Mouse (Mus musculus) adrenal gland, adult (tissue): ENCODE measurements around the gene Smyd3.

ENCODE experiments used
- DNase-seq, 2 experiments: peaks; one replicate each; pipeline ENCODE4 v3.0.0; 2022 to 2023; ENCODE audit warnings: low spot score in 1 of 2; ENCODE audit not compliant: inconsistent age in 2 of 2

The Smyd3 gene

DNA sequence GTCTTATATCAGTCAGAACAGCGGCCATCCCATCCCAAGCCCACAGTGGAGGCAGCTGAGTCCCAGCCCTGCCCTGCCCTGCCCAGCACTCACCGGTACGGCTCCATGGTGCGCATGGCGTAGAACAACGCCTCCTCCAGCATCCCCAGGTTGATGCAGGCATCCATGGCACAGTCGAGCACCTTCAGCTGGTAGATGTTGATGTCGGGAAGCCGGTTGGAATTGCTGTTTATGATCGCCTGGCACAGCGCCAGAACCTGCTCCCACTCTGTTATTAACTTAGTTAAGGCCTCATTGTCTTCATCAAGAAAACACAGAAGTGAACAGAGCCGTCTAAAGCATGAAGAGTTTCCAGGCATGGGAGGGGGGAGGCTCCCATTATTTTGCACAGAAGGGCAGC lies 474.2 kb downstream of the Smyd3 start:
- DNase-seq = no peak

DNA sequence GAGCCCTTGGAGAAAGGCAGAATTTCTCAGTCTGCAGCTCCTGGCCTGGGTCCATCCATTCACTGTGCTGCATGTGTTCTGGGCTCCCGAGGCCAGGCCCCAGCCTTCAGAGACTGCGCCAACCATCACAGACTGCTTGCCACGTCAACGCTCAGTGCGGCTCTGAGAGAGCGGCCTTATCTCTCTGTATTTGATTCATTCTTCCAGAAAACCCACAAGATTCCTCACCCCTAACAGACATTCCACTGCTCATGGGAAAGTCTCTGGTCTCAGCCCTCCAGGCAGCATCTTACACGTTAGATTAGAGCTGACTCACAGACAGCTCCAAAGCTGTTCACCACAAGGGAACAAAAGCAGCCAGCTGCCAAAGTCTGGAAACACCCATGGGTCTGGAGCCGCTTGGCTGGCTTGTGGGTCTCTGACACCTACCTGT lies 475.9 kb downstream of the Smyd3 start:
- peak; percentile 79 to 87 for DNase-seq

DNA sequence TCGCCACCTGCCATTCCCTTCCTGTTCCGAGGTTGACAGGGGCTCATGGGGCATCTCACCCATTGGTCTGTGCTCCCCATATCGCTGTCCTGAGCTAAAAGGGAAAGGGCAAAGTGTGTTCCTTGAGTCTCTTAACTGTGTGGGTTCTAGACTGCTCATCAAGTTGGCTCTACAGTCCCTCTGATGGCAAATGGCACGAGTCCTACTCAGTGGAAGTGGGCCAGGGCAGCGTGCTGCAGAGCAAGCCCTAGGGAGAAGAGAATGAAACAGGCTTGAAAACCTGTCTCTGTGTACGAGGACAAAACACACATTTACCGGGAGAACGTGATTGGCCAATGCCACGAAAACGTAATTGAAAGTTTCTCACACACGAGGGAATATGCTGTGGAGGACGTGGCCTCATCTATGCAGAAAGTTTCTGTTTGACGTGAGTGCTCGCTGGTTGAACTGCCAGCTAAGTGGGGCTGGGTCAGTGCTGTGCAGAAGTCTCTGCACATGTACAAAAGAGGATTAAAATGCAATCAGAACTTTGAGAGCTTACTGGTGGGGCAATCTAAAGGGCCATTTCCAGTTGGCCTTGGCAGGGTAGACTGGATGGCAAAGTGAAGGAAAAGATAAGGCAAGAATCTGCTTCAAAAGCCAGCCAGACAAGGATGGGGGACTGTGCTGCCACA lies 476.5 kb downstream of the Smyd3 start:
- peak in 1 of 2 experiments; percentile 67 for DNase-seq

DNA sequence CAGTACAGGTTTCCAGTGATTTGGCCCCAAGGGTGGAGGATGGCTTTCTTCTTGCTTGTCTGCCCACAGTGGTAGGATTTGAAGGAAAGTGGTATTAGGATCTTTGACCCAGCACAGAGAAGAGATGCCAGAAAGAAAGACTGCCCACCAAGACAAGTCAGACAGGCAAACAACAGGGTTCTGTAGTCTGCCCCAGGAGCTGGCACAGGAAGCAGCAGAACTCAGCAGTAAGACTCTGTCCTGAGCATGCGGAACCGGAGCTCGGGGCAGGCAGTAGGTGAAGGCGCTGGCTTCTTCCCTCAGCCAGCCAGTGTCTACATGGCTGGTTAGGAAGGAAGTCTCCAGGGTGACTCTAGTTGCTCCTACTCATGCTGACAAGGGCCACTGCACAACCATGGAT lies 479.0 kb downstream of the Smyd3 start:
- DNase-seq = no peak

DNA sequence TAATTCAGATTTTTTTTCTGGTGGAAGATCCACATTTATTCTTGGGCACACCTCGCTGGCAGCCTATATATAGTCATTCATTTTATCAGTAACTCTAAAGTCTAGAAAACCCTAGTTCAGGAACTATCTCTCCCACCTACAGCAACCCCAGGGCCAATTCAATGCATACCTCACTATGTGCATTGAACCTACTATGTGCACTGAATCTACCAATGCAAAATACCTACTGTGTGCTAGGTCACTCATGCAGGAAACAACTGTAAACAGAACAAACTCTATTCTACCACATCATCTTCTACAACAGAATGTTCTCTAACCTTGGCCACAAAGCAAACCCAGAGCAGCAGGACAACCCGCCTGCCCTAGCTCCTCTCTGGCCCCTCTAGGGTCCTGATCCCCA lies 484.9 kb downstream of the Smyd3 start:
- DNase-seq = no peak

DNA sequence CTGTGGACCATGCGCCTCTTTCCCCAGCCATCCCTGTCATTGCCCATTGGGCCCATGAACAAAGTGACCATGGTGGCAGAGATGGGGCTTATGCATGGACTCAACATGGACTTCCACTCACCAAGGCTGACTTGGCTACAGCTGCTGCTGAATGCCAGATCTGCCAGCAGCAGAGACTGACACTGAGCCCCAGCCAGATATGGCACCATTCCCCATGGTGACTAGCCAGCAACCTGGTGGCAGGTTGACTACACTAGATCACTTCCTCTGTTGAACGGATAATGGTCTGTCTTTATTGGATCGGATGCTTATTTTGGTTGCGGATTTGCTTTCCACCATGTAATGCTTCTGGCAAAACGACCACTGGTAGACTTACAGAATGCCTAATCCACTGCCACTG lies 486.3 kb downstream of the Smyd3 start:
- no peak for DNase-seq

DNA sequence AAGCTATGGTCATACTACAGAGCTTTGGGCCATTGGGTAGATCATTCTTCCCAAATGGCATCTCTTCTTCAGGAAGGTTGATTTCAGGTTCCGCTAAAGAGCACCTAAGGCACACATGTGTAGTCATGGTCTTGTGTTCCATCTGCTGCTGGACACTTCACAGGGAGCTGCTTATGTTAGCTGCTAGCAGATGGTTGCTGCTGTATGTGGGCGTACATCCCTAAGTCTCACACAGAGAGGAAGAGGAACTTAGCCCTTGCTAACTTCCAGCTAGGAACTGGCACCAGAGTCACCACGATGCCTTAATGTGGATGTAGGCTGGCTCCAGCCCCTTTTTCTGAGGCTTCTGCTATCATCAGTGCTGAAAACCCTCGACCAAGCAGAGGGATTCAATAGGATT lies 491.2 kb downstream of the Smyd3 start:
- no peak for DNase-seq

DNA sequence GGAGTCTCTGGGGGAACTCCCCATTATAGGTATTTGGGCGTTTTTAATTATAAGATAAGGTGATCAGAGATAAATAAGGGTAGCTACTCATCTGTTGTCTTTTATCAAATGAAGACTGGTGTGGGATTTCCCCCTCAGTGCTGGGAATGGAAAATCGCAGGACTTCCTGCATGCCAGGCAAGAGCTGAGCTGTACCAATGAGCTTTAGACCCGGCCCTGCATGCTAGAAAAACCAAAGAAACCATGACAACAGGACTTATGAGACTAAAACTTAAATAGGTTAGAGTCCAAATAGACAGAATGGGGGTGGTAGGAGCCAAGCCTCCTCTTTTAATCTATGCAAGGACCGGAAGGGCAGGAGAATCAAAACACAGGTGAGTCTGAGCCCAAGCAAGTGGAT lies 492.7 kb downstream of the Smyd3 start:
- no peak for DNase-seq

DNA sequence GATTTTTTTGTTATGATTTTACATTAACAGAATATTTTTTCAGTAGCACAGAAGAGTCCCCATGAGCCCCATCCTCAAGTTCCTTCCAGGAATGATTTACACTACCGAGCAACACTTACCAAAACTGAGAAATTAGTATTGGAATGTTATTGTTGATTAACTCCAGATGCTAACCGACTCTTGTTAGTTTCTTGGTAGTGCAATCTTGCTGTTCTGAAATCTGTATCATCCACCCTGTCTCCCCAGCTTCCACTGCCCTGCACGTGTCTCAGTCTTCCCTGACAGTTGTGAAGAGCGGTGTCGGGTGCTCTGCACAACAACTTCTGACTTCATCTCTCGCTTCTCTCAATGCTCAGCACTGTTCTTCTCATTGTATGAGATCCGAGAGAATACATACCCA lies 494.4 kb downstream of the Smyd3 start:
- DNase-seq = no peak

DNA sequence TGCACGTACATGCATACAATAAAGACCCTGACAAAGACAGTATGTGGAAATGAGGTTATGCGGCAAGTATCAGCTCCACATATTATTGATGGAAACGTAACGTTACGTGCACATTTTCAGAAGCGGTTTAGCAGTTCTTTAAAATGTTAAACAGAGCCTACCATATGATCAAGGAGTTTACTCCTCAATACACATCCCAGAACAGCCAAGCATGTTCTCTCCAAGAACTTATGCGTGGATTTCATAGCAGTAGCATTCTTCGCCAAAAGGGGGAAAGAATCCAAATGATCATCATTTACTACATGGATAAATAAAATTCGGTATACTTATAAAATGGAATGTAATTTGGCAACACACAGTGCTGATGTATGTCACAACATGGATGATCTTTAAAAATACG lies 500.4 kb downstream of the Smyd3 start:
- DNase-seq = no peak

DNA sequence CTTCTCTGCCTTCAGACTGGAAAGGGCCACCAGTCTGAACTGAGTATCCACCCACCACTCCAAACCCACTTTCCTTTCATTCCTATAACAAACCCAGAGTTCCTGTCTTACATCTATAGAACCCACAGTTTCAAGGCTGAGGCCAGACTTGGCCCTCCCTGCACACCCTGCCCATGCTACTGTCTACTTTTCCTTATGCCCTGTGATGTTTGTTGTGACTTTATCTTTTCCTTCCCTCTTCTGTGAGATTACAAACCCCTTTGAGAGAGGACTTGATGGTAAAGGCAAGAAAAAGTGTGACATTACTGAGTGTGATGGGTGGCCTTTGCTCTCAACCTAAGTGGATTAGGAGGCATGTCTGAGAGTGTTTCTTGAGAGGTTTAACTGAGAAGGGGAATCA lies 504.8 kb downstream of the Smyd3 start:
- DNase-seq = no peak

DNA sequence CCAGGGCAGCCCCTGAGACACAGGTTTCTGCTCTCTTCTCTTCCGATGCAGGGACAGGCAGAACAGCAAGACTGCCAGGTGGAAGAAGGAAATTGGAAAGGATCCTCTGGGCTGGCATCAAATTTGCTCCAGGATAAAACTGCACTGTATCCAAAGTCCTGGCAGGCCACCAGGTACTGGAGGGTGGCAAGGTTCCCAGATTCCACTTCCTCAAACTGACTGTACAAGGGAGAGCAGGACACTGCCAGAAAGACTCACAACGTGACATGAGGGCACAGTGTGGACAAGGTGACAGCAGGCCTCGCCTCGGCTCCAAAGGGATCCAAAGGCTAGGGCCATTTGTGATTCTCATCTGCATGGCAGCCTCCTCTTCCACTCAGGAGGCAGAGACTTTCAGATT lies 505.6 kb downstream of the Smyd3 start:
- DNase-seq = peak; percentile 45 to 78

DNA sequence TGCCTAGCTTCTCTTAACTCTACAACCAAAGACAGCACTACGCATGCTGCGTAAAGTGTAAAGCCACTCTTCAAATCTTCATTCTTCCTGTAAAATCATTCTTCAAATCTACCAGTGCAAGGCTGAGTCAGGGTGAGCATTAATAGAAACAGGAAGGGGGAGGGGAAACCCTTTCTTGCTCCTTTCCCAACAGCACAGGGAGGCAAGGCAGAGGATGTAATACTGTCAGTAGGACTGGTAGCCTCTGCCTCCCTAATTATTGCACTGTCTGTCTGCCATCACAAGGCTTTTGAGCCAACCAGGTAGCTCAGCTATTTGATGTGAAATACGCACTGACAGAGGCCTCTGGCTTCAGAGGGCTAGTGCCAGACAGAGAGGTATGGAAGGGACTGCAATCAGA lies 507.1 kb downstream of the Smyd3 start:
- no peak for DNase-seq

DNA sequence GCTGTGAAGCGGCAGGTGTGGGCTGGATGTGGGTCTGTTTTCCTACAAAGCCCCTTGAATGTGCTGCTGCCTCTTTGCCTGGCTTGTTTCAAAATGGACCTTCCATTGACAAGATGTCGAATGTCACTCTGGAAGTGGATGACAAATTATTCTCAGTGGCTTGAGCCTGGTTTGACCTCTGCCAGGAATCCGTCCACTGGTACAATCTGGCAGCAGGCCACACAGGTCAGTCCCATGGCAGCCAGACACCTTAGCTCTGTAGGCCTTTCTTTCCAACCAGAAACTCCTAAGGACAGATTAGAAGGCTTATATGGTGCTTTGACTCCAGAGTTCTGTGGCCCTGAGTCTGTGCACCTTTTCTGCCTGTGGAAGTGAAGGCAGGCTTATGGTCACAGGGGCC lies 507.9 kb downstream of the Smyd3 start:
- DNase-seq = no peak

DNA sequence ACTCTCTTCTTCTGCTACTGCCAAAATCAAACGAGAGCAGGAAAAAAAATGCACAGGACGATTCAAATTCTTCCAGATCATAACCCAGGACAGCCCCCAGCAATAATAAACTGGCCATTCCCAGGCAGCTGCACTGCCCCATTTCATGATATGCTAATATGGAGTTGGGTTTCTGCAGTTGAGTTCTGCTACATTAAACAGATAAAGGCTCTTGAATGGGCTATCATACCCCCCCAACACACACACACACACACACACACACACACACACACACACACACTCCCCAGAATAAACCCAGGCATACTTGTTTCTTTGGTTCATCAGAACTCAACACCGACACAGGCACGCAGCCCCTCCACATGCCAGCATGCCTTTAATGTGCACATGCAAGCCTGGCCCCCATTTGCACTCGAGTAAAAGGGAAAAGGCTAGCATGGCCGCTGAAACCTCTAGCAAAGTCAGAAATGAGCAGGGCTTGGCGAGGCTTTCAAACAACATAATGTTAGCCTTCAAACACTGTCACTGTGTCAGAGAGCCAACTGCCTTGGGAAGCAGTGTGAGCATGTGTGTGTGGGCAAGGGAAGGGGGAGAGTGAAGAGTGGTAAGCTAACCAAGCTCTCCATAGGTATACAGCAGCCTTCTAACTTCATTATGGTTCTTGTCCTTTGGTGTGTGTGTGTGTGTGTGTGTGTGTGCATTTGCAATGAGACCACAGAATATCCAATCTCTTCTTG lies 513.5 kb downstream of the Smyd3 start:
- DNase-seq = no peak

DNA sequence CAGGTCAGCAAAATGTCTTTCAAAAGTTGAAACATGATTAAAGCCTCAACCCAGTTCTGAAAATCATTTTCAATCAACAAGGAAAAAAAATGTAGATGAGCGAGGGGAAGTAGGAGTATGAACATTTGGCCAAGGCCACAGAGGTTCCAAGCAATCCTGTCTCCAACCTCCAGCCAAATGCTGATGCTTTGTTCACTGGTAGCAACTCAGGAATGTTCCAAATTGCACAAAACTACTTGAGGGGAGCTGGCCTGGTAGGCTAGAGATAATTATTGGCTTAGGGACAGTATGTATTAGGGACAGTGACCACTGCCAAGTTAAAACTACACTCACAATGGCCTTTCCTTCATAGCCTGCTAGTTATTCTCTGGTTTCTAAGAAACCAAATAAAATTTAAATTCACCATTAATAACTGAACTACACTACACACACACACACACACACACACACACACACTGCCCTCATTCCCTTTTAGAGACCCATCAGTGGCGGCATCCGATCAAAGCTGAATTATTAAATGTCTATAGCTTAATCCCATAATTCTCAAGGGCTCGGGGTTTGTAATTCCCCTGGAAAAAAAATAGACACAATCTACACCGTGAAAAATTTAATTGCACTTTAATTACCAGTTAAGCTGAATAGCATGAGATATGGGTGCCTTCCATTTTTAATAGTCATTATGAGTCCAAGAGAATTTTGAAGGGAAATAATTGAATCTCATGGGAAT lies 514.3 kb downstream of the Smyd3 start:
- DNase-seq = no peak

DNA sequence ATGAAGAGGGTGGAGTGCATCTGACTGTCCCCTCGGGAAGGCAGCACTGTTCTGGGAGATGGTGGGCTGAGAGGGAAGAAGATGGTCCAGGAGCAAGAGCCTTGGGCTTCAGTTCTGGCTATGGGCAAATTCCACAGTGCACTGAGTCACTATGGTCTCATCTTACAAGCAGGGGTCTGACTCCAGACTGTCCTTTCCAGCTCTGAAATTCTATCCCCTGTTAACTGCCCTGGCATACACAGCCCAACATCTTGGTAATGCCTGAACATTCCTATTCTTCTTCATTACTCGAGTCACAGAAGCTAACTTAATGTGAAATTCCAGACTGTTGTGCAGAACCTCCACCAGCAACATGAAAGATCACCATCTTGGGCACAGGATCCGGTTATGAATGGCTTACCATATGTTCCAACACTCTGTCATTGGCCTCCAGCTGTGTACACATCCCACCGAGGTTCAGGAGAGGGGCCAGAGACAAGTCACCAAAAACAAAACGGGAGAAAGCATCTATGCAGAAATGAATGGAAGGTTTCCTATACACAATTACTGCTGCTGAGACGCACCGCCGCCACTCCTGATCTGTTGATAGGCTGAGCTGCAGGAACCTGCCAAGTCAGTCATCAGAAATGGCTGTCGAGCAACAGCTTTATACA lies 517.8 kb downstream of the Smyd3 start:
- DNase-seq = no peak

DNA sequence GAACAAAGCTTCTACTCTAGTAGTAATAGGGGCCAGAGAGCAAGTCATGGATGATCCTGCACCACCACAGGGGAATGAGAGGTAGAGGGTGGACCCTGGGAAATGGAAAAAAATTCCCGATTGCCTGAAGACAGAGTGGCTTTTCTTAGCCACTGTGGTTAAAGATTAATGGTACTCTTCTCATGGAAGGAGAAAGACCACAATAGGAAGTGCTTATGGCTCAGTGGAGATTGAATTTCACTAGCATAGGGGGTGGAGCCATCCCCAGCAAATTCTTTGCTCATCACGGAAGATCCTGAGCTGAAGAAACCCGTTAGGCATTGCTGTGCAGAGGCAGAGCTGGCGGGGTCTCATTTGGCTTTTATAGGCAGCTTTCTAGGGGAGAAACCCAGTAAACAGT lies 520.0 kb downstream of the Smyd3 start:
- no peak for DNase-seq

DNA sequence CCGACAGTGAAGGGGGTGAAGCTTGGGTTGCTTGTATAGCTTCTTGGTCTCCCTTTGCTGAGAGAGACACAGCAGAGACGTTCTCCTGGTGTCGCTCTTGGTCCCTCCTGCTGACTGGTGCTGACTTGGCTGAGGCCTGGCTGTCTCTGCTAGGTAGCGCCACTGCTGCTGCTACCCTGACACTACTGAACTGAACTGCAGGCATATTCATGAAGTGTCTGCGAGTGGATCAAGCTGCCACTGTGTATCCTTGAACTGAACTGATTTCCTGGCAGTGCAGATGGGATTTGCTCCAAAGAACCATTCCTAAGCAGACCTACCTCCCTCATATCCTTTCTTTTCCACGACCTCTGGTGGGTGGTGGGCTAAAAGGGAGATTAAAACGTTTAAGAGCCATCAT lies 523.6 kb downstream of the Smyd3 start:
- DNase-seq = no peak

DNA sequence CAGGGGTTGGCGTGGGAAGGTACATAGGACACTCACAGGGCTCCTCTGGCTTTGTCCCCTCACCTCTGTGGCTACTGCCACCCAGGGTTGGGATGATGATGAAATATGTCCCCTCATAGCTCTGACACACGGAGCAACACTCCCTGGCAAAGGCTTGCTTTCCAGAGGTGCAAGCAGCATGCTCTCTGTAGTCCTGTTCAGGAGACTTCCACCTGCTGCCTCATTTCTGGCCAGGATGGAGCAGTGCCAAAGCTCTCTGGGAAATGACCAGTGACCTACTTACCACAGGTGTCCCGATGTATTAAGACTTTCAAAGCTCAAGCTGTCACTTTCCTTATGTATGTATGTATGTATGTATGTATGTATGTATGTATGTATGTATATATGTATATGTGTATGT lies 525.3 kb downstream of the Smyd3 start:
- DNase-seq = peak in 1 of 2 experiments; percentile 37

DNA sequence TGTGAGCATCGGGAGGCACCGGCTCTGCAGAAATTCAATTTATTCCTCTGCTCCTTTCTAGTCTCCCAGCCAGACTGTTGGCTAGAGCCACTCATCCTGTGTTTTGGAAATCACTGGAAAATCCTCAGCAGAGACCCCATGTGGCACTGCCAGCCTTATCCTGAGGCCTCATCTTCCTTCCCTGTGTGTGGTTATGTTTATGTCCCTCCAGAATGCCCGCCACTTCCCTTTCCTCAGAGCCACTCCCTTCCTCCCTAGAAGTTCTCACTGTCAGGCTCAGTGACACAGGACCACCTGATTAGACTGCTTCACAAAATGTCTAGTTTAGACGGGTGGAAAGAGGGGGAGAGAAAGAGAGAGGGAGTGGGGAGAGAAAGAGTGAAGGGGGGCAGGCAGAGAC lies 526.4 kb downstream of the Smyd3 start:
- no peak for DNase-seq

DNA sequence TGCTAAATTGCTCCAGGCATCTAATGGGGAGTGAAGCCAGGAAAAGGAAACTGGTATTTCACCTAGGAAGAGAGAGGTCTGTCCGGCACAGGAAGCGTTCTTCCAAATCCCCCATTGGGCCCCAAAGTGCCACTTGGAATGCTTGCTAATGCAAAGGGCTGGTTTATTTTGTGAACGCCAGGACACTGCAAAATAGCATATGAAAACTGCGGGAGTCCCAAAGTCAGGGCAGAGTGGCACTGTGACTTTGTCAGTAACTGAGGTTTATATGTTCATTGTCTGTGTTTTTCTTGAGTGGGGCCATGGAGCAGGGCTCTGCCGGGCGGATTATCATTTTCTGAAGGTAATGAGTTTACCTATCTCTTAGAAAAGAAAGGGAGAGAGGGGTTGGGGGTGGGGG lies 526.8 kb downstream of the Smyd3 start:
- no peak for DNase-seq
